Mouse (Mus musculus): ENCODE results near the gene Snrpn.
"Not testable (repeated sequence)": the region's sequence is repeated elsewhere in the genome, so short reads cannot be mapped to it uniquely, and the experiment has no call there.

The Snrpn gene

GRCm38 (mm10) chr7:60139742-60140480, at the start of gene Snrpn:
Gene Snrpn, minus strand, starts transcription at chr7:60140219.
- in situ Hi-C loops (cut with MboI, MseI): no loop called here

DNA sequence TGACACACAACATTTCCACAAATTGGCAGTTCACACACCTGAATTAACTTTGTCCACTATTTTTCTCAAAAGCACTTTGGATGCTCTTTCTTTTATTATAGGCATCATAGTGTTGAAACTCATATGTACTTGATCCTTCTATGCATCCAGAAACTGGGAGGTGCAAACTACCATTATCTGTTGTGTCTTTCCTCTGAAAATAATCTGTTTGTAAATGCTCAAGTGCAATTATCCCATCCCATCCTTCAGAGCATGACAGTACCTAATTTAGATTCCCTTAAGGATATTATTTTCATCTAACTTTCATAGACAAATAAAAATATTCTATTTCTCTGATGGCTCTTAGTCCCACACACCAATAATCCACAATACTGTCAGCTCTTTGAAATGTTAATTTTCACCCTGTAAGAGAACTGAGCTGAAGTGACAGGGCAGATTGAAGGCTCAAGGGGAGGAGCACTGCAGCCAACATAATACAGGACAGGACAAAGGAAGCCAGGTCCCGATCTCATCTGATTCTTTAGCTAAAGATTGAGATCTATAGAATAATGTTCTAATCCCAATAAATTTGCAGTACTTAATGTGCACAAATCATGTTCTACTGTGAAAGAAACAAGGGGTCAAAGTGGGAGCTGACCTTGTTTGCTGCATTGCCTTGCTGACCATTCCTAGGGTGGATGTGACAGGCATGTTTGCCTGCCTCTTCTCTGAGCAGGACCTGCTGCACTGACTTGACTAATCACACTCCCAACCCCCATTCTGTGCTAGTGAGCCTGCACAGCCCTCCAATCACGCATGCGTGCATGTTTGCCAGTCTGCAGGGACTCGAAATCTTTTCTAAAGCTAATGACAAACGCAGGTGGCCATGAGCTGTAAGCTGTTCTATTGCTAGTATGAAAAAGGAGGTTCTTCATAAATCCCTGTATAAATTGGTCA, 30.5 kb upstream of the Snrpn start:
- in situ Hi-C loops (cut with MboI, MseI): no loop called here

GRCm38 (mm10) chr7:60125332-60125731, 14.7 kb downstream of the Snrpn start:
- in situ Hi-C loops (cut with MboI, MseI): no loop called here

GRCm38 (mm10) chr7:60123086-60123624, 16.9 kb downstream of the Snrpn start:
- in situ Hi-C loops (cut with MboI, MseI): not testable (repeated sequence)

DNA sequence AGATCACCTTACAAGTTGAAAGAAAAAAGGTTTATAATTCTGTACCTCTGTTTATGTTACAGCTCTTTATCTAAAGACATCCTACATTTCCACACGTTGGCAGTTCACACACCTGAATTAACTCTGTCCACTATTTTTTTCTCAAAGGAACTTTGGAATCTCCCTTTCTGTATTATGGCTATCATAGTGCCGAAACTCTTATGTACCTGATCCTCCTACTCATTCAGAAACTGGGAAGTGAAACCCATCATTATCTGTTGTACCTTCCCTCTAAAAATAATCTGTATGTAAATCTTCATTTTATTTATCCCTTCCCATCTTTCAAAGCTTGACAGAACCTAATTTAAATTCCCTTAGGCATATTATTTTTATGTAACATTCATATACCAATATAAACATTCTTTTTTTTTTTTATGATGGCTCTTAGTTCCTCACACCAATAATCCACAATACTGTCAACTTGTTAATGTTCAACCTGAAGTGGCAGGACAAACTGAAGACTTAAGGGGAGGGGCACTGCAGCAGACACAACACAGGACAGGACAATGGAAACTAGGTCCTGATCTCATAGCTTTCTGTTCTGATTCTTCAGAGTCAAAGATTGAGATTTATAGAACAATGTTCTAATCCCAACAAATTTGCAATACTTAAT, 17.5 kb downstream of the Snrpn start:
- in situ Hi-C loops (cut with MboI, MseI): no loop called here

GRCm38 (mm10) chr7:60097154-60097859, 42.7 kb downstream of the Snrpn start:
- in situ Hi-C loops (cut with MboI, MseI): no loop called here

- in situ Hi-C loops (cut with MboI, MseI): no loop called here
These were observed 63.7 kb downstream of the Snrpn start for GRCm38 (mm10) chr7:60076301-60076700.

DNA sequence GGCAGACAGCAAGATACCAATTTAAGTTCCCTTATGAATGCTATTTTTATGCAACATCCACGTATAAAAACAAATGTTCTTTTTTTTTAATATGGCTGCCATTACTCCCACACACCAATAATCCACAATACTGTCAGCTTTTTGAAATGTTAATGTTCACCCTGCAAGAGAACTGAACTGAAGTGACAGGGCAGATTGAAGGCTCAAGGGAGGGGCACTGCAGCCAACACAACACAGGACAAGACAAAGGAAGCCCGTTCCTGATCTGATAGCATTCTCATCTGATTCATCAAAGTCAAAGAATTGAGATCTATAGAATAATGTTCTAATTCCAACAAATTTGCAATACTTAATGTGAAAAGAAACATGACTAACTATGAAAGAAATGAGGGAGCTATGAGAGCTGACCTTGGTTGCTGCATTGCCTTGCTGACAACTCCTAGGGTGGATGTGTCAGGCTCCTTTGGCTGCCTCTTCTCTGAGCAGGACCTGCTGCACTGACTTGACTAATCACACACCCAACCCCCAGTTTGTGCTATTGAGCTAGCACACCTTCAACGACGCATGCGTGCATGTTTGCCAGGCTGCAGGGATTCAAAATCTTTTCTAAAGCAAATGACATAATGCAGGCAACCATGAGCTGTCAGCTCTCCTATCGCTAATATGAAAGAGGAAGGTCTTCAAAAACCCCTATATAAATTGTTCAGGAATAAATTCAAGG, 92.4 kb downstream of the Snrpn start:
- in situ Hi-C loops (cut with MboI, MseI): no loop called here

DNA sequence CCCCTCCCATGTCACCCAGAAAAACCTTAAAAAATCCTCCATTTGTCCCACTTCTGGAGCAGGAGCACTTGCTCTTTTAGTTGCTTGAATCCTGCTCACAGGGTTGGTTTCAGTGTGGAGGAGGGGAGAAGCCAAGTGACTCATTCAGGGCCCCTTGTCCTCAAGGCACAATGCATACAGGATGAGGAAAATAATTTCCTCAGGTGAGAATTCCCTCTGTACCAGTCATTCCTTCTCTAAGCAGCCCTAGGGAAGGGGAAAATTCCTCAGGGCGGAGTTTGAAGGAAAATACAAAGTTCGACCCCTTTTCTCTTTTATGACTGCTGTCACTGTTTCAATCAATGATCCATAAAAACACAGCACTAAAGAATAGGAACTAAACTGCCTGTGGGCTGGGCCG, 126.8 kb downstream of the Snrpn start:
- in situ Hi-C loops (cut with MboI, MseI): no loop called here

GRCm38 (mm10) chr7:60007727-60008360, 132.2 kb downstream of the Snrpn start:
- in situ Hi-C loops (cut with MboI, MseI): no loop called here

GRCm38 (mm10) chr7:60006262-60006661, 133.8 kb downstream of the Snrpn start:
- in situ Hi-C loops (cut with MboI, MseI): no loop called here

DNA sequence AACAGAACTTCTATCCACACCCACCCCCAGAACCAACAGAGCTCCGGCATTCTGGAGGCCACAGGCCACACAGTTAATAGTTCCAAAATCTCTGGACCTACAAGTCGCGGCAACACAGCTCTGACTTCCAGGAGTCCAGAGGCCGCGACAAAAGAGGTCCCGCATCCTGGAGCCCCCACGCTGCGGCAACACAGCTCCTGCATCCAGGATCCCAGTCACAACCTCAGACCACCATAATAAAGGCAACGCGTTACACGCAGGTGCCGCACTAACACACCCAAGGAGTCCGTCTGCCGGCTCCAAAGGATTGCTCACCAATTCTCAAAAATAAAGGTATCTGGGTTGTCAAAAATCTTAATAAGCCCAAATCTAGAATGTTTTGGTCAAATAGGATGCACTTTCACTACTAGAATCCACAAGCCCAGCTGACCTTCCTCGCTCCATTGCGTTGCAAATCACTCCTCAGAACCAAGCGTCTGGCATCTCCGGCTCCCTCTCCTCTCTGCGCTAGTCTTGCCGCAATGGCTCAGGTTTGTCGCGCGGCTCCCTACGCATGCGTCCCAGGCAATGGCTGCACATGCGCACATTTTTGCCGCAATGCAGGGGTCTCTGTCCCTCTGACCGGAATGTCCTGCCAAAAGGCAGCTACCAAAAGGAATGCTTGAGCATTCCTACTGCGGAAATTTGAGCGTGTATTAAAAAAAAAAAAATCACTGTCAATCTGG, 135.3 kb downstream of the Snrpn start, which contains the start of the genes Snurf and Gm38393:
Gene Snurf, minus strand, starts transcription at position 444 of the 725 bp plus-strand sequence.
Gene Gm38393, minus strand, starts transcription at position 459 of the 725 bp plus-strand sequence.
- in situ Hi-C loops (cut with MboI, MseI): no loop called here

GRCm38 (mm10) chr7:60003921-60004605, 136.0 kb downstream of the Snrpn start:
- in situ Hi-C loops (cut with MboI, MseI): no loop called here

DNA sequence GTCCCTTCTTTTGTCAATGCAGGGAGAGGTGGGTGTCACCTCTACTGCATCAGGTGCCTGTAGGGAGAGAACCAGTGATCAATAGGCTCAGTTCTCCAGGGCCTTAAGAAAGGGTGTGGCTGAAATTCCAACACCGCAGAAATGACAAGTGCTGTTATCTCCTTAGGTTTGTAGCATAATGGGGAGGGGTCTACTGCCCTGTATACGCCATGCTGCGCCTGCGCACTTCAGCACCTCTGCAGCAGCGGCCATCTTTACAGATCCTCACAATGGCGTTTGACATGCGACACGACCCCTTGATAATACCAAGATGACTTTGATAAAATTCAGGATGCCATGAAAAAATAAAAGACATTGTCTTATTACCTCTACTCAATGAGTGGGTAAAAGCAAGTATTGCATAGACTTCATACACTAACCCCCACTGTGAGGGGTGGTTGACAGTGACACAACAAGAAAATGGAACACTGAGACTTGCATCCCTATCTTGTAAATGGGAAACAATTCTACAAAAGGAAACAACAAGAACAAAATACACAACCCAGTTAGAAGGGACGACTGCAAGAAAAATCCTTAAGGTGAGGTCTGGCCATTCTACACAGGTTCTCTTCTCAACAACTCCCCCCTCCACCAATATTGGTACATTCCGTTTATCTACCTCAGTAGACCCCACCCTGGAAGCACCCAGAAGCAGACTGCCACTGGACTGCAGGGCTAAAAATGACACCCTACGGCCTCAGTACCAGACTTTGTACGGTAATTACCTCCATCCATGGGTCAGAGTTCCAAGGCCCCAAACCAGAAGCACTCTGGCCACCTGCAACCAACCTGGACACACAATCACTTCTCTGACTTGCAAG, 136.8 kb downstream of the Snrpn start:
- in situ Hi-C loops (cut with MboI, MseI): no loop called here

- in situ Hi-C loops (cut with MboI, MseI): no loop called here
These were observed 161.4 kb downstream of the Snrpn start for GRCm38 (mm10) chr7:59978646-59979045.

Measured in T-helper 1 cell (primary cell).